Mouse (Mus musculus) testis, postnatal 14 days (tissue): ENCODE data around the gene Elf2.
"Not testable (repeated sequence)": the region's sequence is repeated elsewhere in the genome, so short reads cannot be mapped to it uniquely, and the experiment has no call there.

ENCODE experiments used
- DNase-seq: peaks from one replicate; pipeline ENCODE4 v3.0.0; 2021; ENCODE audit warnings: low spot score

Elf2 gene

GRCm38 (mm10) chr3:51327817-51328216 lies 12.6 kb downstream of the Elf2 start:
- no peak for DNase-seq

DNA sequence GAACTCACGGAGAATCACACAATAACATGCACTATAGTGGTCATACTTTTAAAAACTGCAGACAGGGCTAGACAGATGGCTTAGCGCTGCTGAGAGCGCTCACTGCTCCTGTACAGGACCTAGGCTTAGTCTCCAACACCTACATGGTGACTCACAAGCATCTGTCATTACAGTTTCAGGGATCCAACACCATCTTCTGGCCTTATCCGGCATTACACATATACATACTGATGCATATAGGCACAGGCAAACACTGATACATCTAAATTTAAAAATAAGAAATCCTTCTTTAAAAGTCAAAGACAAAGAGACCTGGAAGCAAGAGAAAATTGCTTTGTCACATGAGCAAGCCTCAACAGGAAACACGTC lies 13.1 kb downstream of the Elf2 start:
- DNase-seq: no peak

GRCm38 (mm10) chr3:51326664-51327428 lies 13.6 kb downstream of the Elf2 start:
- DNase-seq: no peak

DNA sequence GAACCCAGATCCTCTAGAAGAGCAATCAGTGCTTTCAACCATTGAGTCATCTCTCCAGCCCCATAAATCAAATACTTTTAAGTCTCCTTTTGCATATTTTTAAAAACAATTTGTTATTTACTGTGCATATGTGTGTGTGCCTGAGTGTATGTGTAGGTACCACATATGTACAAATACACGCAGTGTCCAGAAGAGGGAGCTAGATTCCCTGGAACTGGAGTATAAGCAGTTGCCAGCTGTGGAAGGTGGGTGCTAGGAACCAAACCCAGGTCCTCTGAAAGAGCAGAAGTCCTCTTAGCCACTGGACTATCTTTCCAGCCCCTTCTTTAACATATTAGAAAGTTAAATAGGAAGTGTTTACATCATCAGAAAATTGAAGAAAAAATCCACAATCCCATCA lies 15.0 kb downstream of the Elf2 start:
- DNase-seq: no peak

DNA sequence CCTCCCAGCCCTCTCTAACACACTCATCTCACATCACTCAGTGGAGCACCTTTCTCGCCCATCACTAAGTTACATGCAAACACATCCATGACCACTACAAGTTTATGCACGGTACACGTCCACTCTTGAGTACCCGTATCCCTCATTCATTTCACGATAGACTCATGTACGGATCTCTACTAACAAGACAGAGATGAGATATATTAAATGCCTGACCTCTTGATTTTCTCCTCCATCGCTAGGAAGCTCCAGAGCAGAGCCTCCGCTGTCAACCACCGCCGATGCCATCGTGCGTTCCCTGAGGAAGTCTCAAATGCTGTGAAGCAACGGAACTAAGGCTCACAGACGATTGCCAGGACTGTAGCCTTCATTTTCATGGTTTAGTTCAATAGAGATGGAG lies 17.5 kb downstream of the Elf2 start:
- DNase-seq: no peak

GRCm38 (mm10) chr3:51322326-51322725 lies 18.1 kb downstream of the Elf2 start:
- DNase-seq: no peak

- DNase-seq: no peak
Observed at GRCm38 (mm10) chr3:51321141-51321540, 19.3 kb downstream of the Elf2 start.

DNA sequence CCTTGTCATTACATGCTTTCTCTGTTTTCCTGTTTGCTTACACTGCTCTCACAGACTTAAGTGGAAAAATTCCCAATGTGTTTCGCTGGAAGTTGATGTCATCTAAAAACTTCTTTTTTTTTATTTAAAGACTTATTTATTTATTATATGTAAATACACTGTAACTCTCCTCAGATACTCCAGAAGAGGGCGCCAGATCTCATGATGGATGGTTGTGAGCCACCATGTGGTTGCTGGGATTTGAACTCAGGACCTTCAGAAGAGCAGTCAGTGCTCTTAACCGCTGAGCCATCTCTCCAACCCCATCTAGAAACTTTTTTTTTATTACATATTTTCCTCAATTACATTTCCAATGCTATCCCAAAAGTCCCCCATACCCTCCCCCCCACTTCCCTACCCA lies 22.4 kb downstream of the Elf2 start:
- not testable (repeated sequence) for DNase-seq

- no peak for DNase-seq
Observed at GRCm38 (mm10) chr3:51316876-51317275, 23.6 kb downstream of the Elf2 start.

GRCm38 (mm10) chr3:51311638-51312037 lies 28.8 kb downstream of the Elf2 start:
- no peak for DNase-seq

DNA sequence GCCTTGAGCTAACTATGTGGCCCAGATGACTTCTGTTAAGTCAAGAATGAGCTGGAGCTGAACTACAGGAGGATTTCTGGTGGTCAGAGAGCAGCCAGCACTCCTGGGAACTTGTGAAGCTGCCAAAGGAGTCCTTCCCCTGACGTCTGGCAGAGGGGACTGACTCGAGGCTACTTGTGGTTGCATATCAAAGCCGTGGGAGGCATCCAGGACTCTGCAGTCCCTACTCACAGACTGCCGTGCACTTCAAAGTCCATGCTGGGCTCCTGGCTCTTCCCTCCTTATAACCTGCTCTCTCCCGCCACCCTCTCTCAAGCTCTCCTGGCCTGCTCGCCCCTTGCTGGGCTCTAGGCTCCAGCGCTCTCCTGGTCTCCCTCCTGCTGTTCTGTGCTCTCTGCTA lies 30.4 kb downstream of the Elf2 start:
- DNase-seq: no peak

DNA sequence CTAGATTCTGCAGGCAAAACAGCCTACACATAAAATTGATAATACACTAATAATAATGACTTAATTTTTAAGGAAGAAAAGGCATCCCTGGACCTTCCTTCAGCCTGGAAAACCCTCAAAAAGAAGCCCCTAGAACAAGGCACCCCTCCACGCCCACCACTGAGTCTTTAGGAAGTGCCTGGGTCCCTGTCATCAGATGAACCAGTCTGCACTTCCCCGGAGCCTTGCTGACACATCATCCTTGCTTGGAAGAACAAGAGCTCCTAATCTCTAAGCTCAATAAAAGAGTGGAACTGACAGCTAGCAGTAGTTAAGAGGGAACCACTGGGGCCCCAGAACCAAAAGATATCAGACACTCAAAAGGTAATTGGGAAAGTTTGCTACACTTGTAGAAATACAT lies 33.8 kb downstream of the Elf2 start:
- no peak for DNase-seq

DNA sequence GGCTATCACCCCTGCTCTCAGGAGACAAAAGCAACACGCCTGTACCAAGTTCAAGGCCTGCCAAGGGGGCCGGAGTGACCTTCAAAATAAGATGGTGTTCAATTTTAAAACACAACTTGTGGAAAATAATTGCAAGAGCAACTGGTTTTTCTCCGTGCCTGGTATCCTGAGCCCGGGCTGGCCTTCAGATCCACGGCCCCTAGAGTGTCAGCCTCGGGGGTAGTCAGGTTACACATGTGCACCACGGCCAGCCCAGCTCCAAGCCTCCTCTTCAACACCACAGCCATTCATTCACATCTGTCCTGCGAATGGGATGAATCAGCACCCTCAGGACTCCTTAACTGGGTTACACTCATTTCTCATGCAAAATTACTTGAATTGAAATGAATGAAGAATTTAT lies 34.5 kb downstream of the Elf2 start:
- DNase-seq: no peak

GRCm38 (mm10) chr3:51302971-51303476 lies 37.4 kb downstream of the Elf2 start:
- DNase-seq: no peak

DNA sequence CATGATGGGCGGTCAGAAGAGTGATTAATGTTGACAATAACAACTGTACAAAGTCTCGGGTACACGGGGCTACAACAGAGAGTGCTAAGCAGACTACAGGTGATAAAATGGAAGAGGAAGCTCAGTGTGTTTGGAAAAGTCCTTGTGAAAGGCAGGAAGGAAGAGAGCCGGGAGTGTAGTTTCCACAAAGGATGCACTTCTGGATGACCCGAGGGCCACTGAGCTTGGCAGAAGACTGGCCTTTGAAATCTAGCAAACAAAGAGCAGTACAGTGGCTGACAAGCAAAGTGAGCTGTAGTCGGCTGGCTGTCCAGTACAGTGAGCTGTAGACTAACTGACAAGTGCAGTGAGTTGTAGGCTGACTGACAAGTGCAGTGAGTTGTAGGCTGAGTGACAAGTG lies 38.9 kb downstream of the Elf2 start:
- DNase-seq: no peak

GRCm38 (mm10) chr3:51296790-51297189 lies 43.7 kb downstream of the Elf2 start:
- DNase-seq: no peak

DNA sequence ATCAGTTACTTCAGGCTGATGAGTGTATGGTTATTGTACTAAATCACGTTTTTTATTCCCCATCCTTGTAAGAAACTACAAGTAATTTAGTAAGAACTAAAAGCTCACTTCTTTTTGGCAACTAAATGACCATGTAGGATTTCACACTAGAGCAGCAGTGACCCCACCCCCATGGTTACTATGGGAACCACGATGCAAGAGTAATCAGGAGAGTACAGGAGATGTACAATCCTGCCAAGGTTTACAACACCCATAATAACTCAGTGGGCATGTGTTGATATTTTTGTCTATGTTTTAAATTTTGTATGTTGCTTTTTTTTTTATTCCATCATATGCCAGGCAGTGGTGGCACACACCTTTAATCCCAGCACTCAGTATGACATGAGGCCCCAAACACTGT lies 45.2 kb downstream of the Elf2 start:
- DNase-seq: no peak

- no peak for DNase-seq
Observed at GRCm38 (mm10) chr3:51294251-51294650, 46.2 kb downstream of the Elf2 start.

GRCm38 (mm10) chr3:51288880-51289821 lies 51.3 kb downstream of the Elf2 start:
- peak; percentile 34 for DNase-seq

DNA sequence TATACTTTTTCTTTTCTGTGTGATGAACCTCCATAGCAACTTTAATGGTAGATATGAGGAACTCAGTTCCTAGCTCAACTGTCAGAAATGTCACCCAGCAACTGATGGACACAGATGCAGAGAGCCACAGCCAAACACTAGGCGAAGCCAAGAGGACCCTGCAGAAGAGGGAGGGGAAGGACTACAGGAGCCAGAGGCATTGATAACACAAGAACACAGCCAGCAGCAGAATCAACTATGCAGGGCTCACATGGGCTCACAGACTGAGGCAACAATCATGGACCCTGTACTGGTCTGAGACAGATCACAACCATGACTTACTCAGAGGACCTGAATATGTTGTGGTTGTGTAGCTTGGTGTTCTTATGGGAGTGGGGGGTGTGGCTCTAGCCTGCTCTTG lies 56.1 kb downstream of the Elf2 start:
- no peak for DNase-seq

DNA sequence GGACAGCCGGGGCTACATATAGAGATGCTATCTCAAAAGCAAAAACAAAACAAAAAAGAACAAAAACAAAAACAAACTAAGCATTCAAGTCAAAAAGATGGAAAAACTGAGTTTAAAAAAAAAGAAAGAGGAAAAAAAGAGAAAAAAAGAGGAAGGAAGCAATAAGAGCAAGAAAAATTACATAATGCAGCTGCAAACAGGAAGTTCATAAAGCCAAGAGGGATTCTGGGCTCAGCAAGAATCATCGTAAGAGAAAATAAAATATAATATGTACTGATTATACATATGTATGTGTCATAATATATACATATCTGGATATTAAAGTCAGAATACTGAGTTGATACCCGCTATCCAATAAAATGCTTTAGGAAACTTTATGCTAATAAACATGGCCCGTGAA lies 58.7 kb downstream of the Elf2 start:
- DNase-seq: no peak

GRCm38 (mm10) chr3:51278433-51278832 lies 62.0 kb downstream of the Elf2 start:
- DNase-seq: no peak
